Mouse (Mus musculus) lung, postnatal 25 days (tissue): ENCODE data around the gene Mageb18.
"Not testable (repeated sequence)": the region's sequence is repeated elsewhere in the genome, so short reads cannot be mapped to it uniquely, and the experiment has no call there.

Experiments
- DNase-seq: peaks from one replicate; pipeline ENCODE4 v3.0.0; 2022; ENCODE audit warnings: low spot score

The Mageb18 gene

DNA sequence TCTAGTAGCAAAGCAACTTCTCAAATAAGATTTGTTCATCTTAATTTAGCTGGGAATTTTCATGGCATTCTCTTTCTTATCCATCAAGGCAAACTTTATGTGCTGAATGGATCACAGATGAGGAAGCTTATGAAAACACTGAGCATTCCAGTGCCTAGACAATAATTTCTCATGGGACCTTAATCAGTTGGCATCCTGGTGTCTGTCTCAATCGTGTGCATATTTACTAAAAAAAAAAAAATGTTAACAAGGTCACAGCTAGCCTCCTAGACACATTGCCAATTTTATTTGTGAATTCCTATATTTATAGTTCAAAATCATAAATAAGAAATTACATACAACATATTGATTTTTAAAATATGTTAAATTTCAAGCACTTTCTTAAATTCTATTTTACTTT, at the start of gene Mageb18:
TSS of gene Mageb18 (minus strand) at position 101 of the 400 bp plus-strand sequence.
- no peak for DNase-seq

DNA sequence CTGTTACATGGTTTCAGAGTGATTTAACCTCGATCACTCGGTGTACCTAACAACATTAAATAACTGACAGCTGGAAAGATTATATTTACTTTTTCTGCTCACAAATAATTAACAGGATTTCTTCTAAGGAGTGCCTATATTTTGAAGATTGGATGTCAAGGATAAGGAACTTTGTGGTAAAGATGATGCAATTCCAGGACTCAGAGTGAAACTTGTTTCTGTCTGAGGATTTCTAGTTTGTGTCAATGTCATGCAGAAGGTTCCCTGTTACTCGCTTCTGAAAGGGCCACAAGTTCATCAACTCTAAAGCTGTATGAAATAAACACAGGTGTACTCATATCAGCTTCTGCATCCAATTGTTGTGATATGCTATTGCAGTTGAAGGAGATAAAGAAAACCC, 13.4 kb upstream of the Mageb18 start:
- no peak for DNase-seq

- DNase-seq: no peak
Measured at GRCm38 (mm10) chrX:92610466-92610865, 11.1 kb upstream of the Mageb18 start.

GRCm38 (mm10) chrX:92597324-92597723, 2.0 kb downstream of the Mageb18 start:
- DNase-seq: no peak

- no peak for DNase-seq
Measured at GRCm38 (mm10) chrX:92527826-92528225, 71.5 kb downstream of the Mageb18 start.

GRCm38 (mm10) chrX:92498254-92498653, 101.1 kb downstream of the Mageb18 start:
- no peak for DNase-seq

GRCm38 (mm10) chrX:92489649-92490048, 109.7 kb downstream of the Mageb18 start, which contains the start of gene Gm5941:
TSS of gene Gm5941 (plus strand) at chrX:92489949.
- not testable (repeated sequence) for DNase-seq

DNA sequence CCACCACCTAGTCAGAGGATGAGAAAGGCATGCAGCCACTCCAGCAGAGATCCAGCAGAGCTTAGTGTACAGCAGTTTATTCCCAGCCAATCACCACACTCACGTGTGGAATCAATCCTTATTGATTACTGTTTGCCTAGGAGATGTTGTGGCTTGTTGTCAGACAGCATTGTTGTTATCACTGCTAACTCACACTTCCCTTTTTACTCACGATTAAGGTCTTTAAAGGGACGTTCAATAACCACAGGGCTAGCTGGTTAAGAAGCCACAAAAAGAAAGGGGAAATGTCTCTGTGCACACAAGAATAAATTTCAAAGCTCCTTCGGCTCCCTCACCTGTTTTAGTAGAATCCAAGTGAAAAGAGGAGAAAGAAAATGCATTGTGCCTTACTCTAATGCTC, 134.6 kb downstream of the Mageb18 start:
- DNase-seq: no peak

- no peak for DNase-seq
Measured at GRCm38 (mm10) chrX:92460496-92460895, 138.9 kb downstream of the Mageb18 start.

DNA sequence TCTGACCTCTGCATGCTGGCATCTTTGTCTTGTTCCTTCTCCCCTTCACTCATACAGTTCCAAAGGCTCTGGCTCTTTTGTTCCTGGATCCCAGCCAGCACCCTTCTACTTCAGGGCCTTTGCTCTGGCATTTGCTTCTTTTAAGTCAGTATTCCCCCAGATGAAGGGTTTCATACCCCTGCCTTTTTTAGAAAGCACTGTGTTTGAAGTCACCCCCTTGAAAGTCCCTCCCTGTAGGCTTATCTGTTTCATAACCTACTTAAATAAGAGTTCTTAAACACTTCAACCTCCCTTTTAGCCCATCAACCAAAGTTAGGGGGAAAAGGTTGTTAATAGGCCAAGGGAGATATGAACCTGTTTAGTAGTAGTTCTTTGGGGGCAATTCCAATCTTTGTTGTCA, 212.0 kb downstream of the Mageb18 start:
- DNase-seq: no peak

- DNase-seq: peak; percentile 2
Measured at GRCm38 (mm10) chrX:92342924-92343323, 256.4 kb downstream of the Mageb18 start.

DNA sequence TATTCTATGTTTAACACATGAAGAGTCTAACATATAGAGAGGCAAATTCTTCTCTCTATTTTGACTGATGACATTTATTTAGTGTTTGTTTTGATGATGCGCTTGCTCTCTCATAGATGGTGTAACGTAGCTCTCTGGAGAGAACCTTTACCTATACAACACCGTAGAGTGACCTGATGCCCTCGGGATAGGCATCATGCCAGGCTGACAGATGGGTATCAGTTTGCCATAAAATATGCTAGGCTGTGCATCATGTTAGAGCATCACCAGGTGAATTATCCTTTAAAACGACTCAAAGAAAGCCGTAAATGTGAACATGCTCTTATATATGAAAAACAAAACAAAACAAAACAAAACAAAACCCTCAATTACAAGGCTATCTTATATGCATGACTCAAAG, 258.5 kb downstream of the Mageb18 start:
- no peak for DNase-seq

- no peak for DNase-seq
Measured at GRCm38 (mm10) chrX:92339551-92339950, 259.8 kb downstream of the Mageb18 start.

DNA sequence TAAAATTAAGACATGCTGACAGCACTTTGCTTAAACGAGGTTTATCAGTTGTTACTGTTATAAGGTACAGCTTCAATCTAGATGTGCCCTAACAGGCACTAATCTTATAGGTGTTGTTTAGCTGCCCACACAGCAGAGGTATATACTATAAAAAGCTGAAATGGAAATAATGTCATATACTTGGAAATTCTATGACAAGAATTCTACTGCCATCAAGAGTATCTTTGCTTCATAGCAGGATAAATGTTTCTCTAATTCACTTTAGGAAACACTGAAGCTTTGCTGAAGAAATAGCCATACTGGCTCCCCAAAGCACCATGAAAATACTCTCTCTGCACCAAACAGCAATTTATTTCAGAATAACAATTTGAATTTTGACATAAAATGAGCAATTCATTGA, 265.9 kb downstream of the Mageb18 start:
- DNase-seq: no peak

DNA sequence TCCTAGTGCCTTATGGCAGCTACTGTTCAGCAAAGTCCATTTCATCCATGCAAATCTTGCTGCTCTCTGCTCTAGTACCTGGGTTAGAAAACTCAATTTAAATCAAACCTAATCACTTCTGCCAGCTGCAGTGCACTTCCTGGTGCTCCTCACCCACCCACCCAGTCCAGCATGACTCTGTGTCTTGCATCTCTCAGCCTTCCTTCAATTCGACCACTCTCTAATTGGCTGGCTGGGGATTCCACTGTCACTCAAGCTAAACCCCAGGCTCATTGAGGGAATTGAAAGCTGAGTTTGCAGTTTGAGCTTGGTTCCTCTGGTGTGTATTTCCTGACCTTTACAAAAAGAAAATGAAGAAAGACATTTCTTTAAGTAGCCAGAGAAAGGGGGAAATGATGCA, 275.8 kb downstream of the Mageb18 start:
- no peak for DNase-seq

DNA sequence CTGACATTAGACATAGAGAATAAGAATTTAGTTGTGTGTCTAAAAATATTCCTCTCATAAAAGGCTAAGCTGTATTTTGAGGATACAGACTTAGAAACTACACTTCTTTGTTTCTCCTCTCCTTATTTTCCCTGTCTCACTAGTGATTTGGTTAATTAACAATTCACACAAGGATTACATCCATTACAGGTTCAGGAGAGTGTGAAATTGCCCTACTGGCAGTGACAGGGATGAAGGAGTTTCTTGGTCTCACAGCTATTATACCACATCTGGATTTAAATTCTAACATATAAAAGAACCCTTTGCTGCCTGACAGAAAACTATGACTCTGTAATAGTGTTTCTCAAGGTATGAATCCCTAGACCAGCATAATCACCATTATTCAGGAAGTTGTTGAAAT, 318.8 kb downstream of the Mageb18 start:
- no peak for DNase-seq
